Mouse (Mus musculus) neural tube, embryonic 10.5 days (tissue): ENCODE measurements around the gene Rad51b.

Source experiments
- DNase-seq: peaks from one replicate; pipeline ENCODE4 v3.0.0-alpha.2; 2017; ENCODE audit warnings: low spot score; ENCODE audit errors: extremely low spot score

Rad51b gene

GRCm38 (mm10) chr12:79726959-79727358 lies 429.9 kb downstream of the Rad51b start:
- no peak for DNase-seq

DNA sequence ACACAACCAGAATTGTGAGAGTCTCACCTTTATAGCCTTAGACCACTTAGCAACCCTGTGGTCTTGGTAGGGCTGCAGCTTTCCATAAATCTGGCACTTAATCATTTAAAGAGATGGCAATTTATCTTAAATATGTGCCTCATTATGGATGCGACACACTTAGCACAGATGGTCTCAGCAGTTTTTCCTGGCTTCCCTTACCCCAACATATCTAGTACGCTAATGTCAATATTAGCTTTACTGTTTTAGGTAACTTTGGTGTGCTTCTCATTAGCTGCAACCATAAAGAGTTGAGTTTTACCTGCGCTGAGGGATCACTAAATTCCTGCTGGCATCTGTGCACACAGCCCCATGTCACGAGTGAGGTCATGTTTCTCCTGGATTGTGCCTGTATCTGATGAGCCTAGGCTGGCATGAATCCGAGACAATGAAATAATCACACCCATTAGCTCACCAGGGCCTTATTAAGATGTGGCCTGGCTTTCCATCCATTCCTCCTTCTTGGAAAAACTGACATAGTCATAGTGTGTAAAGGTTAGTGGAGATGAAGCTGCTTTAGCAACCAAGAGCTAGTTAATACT lies 432.9 kb downstream of the Rad51b start:
- DNase-seq: no peak

- DNase-seq: no peak
Measured at GRCm38 (mm10) chr12:79731905-79732304, 434.8 kb downstream of the Rad51b start.

DNA sequence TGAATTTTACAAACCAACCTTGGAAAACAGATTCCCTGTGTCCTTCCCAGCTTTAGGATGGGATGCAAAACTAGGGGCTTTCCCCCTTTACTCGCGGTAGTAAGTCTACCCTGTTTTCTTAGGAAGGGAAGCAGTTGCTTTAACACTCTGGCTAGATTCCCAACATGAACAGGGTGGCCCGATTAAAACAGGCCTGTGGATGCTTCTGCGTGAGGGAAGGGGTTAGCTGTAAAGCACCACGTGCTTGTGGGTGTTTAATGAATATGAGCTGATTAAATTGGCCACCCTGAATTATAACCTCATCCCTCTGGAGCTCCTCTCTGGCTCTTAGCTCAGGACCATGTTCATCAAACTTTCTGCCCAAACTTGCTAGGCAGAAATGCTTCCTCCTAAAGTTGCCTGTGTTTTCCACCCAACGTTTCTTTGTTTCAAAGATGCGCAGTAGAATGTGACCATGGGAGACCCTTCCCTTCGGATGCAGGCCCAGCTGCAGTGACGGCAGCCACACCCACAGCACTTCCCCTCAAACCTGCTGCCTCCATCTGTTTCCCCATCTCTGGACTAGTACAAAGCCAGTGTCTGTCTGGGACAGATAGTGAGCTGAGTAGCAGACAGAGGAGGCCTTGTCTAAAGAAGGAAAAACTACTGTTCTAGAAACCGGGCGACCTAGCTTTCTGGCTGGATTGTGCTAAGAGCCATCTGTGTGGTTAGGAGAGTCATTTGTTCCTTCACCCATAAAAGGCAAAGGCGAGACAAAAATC lies 435.5 kb downstream of the Rad51b start:
- no peak for DNase-seq

DNA sequence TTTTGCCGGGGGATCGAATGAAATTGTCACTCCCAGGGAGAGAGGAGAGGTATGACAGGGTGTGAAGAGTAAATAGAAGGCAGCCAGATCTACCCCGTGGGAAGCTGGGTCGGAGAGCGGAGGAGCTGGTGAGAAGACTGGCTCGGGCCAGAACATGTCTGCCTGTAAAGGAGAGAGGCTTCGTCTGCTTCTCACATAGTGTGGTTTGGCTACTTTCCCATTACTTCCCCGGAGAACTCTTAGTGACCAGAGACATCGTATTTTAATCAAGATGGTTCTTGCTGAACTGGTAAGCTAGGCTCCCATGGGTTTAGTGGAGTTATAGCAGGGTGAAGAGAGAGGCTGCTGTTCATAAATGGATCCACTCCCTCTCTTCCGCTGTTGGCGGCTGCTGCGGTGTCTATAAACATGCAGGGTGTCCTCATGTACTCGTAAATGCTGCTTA lies 438.3 kb downstream of the Rad51b start:
- DNase-seq: no peak

DNA sequence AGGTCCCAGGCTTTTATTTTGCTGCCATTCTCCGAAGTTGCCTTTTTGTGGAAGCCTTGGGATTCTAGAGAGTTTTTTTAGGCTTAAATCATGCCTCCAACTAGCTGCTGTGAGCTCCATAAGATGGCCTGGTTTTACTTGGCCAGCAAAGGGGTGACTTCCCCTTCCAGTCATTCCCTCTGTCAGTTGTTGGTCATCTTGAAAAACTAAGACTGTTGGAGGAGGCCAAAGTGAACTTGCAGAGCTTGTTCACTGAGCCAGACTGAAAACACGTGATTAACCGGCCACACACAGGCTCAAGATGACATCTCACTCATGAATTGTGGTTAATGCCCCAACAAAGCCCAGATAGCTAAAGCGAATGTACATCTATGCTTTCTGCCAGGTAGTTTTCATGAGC lies 438.8 kb downstream of the Rad51b start:
- no peak for DNase-seq

DNA sequence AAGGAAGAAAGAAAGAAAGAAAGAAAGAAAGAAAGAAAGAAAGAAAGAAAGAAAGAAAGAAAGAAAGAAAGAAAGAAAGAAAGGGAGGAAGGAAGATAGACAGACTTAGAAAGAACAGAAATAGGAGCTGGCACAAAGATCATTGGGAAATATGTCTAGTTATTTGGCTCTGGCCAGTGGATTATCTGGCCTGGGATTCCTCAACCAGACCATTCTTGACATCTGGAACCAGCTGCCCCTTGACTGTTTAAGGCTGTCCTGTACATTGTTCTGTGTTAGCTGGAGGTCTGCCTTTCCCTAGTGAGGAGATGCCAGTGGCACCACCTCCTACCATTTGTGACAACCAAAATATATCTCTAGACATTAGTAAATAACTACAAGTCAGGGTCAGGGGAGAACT lies 441.6 kb downstream of the Rad51b start:
- no peak for DNase-seq

GRCm38 (mm10) chr12:79739918-79740639 lies 443.0 kb downstream of the Rad51b start:
- no peak for DNase-seq

- no peak for DNase-seq
Measured at GRCm38 (mm10) chr12:79742211-79742610, 445.1 kb downstream of the Rad51b start.

DNA sequence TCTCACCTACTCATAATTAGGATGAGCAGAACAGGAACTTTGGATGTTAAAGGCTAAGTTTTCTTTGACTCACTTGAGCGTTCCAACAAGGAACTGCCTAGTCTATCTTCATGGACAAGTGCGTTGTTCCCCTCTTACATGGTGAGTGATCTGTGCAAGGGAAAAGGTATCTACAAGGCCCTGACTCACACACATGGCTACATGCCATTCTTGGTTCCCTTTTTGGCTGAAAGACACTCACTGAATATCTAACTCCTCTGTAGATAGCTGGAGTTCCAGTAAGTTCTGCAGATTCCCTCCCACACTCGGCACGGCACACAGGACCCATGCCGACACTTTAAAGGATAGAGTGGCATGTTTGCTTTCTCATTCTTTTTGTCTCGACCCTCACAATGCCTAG lies 447.0 kb downstream of the Rad51b start:
- no peak for DNase-seq

DNA sequence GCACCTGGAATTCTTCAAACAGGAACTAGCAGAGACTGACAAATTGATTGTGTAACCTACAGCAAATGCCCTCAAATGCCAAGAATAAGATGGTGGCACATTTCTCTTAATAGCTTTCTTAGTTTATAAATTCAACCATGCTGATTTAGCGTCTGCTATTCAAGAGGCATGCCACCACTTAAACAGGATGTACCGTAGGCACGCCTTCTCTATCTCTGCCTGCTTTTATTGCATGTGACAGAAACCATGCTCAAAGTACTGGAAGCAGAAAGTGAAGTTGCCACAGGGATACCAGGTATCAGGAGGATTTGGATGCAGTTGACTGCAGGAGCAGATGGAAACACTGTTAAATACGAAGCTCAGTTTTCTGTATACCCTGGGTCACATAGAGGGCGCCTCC lies 448.1 kb downstream of the Rad51b start:
- DNase-seq: no peak

DNA sequence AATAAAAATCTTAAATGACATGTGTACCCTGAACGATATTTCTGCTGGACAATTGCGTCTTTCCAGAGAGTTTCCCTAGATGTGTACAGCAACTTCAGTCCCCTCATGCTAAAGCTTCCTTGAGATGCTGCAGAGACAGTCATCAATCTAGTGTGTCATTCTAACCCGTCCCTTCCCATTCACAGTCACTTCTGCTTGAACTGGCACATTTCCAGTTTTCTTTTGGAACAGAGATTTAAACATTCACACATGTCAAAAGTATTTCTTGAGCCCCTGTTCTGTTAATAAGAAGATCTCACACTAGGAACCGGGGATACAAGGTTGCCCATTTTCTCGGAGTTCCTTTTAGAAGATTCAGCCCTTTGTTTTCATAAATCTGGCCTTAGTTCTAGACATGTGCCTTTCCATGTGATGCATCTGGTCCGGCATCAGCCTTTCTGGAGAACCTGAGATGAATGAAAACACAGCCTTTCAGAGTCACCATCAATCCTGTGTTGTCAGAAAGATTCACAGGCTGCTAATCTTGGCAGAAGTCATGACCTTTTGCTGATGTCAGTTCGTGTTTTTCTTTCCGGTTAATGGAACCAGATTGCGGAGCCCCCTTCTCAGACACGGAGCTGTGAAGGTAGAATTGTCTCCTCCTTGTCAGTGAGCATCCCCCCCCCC lies 448.9 kb downstream of the Rad51b start:
- DNase-seq: no peak

DNA sequence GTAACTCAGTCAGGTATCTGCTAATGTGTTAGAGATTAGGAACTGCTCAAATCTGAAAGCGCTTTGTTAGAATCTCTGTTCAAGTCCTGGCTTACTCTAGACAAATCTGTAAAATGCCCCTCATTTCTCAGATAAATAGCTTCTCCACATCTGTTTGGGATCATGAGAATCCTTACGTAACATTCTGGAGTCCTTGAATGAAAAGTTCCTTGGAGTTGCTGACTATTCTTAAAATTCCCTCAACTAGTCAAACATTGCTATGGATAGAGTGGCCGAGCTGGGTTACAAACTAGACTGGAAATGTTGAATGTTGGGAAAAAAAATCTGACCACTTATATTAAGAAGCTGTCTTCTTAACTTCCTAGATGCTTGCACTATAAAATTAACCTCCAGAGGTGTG lies 450.5 kb downstream of the Rad51b start:
- DNase-seq: no peak

GRCm38 (mm10) chr12:79748862-79749261 lies 451.8 kb downstream of the Rad51b start:
- DNase-seq: no peak

- no peak for DNase-seq
Measured at GRCm38 (mm10) chr12:79750253-79751125, 453.4 kb downstream of the Rad51b start.

- no peak for DNase-seq
Measured at GRCm38 (mm10) chr12:79751781-79752180, 454.7 kb downstream of the Rad51b start.

DNA sequence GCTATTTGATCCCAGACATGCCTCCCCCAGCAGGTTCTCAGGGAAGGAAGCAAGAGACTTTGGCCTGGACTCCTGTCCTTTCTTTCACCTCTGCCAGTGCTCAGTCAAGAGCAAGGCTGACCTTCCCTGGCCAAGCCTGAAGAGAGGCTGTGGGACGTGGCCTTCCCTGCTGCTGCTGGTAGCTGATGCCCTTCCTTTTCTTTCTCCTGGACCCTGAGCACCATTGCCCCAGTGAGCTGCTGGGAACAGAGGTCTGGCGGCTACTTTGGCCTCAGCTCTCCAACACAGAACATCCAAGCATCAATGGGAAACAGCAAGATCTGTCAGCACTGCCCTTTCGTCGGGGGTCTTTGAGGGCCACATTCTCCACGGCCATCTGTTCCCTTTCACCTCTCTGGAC lies 455.1 kb downstream of the Rad51b start:
- peak; percentile 55 for DNase-seq

GRCm38 (mm10) chr12:79755617-79756016 lies 458.5 kb downstream of the Rad51b start:
- DNase-seq: no peak

- no peak for DNase-seq
Measured at GRCm38 (mm10) chr12:79756352-79756751, 459.3 kb downstream of the Rad51b start.

DNA sequence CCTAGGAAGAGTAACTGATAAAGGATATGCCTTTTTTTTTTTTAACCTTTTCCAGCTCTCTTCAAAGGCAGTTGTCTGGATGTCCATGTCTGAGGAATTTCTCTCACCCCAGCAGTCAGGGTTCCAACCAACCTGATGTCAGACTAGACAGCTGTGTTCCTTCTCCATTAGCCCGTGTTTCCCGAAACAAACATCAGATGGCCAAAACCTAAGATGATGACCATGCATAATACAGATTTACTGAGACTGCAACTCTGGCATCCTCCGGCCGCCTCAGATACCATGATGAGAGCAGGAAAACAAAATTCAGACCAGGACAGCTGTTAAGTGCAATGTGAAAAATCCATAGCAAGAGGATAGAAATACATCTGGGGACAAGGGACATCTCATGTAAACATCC lies 460.7 kb downstream of the Rad51b start:
- DNase-seq: no peak
